Mouse (Mus musculus) spleen, postnatal 14 days (tissue): Measurements from ENCODE around the gene Dpp3.
"Not testable (repeated sequence)": the region's sequence is repeated elsewhere in the genome, so short reads cannot be mapped to it uniquely, and the experiment has no call there.

Experiments used
- DNase-seq, 2 experiments: peaks; one replicate each; pipeline ENCODE4 v3.0.0; 2021 to 2022; ENCODE audit warnings: low spot score in 2 of 2

Gene Dpp3

DNA sequence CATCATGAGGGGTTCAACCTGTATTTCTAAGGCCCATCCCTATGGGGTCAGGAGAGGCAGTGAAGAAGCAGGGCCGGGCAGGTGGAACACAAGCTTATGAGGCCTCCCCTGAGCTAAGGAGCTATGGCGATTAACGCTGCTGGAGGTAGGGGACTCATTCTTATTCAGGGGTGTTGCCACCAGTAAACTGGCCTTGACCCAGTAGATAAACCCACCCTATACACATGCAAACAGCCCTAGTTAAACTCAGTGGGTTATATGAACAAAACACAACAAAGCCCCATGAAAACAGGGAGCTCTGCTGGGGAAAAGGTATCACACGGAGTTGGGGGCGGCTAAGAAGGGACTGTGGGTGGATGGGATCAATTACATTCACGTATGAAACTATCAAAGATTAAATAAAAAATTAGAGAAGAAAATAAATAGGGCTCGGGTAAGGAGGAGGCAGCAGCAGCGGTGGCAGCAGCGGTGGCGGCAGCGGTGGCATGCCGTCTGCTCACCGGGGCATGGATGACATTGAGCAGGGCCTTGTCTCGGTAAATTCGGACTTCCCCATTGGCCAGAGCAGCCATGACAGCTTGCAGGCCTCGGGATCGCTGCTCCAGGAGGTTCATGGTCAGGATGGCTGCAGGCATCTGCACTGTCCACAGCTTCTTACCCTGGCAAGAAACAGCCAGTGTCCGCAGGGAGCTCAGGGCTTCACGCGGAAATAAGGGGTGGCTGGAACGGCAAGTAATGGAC, 31.1 kb downstream of the Dpp3 start:
- DNase-seq = no peak

DNA sequence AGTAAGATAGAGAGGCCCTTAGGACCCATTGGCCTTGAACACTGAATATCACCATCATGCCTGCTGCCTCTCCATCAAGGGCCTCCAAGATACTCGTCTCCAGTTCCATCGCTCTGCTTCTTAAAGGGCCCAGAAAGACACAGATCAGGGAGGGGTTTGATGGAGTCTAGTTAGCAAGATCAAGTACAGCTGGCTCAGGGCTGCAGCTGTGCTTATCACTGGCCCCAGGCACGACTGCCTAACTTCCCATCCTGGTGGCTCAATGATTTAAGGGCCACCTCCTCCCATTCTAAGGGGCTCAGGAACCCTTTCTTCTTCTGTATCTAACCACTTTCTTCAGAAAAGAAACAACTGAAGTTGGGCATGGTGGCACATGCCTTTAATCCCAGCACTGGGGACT, 36.3 kb downstream of the Dpp3 start:
- no peak for DNase-seq

DNA sequence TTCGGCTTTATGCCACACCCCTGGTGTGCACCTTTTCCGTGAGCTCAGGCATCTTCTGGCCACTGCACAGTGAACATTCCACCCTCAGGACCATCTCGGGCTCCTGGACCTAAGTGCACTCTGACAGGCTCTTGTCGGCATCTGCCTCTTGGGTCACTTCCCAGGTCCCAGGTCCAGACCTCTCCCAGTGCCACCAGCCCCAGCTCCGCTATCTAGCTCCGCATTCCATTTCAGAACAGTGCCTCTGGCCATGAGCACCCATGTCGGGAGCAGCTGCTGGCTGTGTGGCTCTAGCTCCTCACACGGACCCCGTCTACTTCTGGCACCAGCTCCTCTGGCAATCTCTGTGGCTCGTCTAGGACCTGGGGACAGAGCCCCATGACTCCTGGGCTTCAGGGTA, 38.3 kb downstream of the Dpp3 start:
- DNase-seq = no peak

DNA sequence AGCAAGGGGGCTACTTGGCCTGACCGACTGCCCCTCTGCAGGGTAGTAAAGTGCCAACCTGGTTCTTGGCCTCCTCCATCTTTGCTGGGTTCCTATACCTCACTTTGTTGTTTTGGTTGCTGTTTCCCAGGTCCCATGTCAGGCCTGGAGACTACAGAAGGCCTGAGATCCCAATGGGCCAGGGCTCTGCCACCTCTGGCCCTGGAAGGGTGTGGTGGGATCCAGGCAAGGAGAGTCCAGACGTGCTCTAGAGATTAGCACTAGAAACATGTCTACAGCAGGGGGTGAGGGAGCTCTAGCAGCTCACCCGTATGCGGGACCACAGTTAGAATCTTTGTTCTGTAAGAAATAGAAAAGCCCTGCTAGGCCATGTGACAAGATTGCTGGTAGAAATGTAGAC, 44.1 kb downstream of the Dpp3 start:
- no peak for DNase-seq

DNA sequence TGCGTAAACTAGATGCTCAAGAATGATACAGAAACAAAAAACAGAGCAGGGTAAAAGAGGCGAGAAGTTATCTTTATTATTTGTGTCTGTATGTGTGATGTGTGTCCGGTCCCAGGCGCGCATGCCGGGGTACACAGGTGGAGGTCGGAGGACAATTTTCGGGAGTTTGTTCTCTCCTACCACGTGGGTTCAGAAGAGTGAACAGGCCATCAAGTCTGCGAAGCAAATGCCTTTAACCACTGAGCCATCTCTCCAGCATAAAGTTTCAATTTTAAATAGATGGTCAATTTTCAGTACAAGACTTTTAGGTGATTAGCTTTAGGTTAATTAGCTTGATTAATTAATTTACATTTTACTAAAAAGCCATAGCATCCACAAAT, 48.8 kb downstream of the Dpp3 start:
- no peak for DNase-seq

DNA sequence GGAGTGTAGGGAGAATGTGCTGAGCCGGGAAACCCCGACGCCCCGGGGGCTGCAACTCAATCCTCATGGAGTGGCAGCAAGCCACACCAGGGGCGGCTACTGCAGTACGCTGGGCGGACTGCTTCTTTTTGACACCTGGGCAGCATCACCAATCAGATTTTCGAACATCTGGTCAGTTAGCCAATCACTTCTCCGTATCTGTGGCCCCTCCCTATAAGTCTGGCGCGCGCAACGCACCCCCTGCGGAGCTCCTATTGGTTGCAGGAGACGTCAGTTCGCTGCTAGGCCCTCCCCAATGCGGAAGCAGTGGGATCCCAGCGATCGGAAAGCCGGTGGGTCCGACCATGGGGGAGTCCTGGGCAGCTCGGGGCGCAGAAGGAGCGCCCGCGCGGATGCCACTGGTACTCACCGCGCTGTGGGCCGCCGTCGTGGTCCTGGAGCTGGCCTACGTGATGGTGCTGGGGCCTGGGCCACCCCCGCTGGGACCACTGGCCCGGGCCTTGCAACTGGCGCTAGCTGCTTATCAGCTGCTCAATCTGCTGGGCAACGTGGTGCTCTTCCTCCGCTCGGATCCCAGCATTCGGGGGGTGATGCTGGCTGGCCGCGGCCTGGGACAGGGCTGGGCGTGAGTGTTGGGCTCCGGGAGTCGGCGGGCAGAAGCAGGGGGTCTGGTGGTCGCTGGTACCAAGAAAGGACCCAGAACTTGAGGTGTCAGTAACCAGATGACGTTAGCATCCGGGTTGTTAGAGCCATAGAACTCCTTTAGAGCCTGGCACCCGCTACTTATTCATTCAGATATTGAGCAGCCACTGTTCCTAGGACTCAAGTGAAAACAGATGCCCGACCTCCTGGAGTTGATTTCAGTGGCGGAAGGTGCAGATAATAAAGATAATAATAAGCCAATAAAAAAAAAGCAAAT, 49.4 kb downstream of the Dpp3 start, which contains the start of gene Zdhhc24:
TSS of gene Zdhhc24 (plus strand) at position 264 of the 919 bp plus-strand sequence.
- DNase-seq = peak; percentile 94 to 95

DNA sequence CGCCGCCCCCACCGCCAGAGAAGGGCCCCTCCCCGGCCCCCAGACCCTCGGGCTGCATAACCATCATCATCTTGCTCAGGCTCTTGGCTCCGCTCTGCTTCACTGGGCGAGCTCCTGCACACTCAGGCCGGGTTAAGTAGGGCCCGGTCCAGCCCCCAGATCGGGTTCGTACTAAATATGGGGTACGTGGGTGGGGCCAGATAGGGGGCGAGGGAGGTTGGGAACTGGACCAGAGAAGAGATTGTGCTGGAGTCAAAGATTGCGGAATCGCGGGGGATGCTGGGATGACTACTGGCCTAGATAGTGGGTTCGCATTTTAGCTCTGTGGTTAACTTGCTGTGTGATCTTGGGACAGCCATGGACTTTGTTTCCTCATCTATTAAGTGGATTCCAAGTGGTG, 50.3 kb downstream of the Dpp3 start, which contains the start of gene Actn3:
TSS of gene Actn3 (minus strand) at position 125 of the 400 bp plus-strand sequence.
- no peak for DNase-seq

DNA sequence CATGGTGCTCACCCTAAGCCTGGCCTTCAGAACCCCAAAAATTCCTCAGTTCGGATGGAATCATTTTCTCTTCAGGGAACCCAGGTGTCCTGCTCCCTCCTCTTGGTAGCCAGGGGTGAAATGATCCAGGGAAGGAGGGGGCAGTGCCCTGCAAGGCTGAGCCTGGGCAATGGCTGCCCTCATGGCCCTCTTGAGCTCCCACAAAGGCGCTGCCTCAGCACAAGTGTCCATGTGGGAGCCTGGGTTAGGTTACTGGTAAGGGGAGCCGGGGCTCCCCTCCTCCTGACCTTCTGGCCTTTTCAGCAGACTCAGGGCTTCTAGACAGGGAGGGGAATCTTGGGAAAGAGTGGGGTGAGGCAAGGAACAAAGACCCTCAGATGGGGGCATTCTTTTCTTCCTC, 51.3 kb downstream of the Dpp3 start:
- no peak for DNase-seq

DNA sequence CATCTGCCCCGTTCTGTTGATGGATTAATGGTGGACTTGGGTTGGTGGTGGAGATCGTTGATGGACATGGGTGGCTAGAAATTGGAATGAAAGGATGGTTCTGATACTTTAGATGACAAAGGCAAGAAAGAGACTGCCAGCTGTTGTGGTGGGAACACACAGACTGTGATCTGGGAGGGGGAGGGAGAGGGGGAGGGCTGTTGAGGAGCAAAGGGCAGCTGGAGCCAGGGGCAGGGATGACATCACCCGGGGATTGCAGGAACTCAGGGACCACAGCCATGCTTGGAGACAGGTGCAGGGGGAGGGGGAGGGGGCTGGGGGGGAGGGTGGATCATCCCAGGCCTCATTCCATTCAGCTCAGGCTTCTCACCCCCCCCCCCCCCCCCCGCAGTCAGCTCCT, 51.8 kb downstream of the Dpp3 start:
- no peak for DNase-seq

DNA sequence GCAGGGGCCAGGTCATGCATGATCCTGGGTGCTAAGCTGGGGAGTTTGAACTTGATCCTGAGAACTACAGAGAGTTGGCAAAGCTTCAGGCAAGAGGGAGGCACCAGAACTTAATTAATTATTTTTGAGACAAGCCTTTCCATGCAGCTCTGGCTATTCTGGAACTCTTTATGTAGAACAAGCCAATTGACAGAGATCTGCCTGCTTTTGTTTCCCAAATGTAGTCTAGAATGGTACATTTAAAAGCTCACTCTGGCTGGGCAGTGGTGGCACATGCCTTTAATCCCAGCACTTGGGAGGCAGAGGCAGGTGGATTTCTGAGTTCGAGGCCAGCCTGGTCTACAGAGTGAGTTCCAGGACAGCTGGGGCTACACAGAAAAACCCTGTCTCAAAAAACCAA, 53.5 kb downstream of the Dpp3 start:
- not testable (repeated sequence) for DNase-seq

DNA sequence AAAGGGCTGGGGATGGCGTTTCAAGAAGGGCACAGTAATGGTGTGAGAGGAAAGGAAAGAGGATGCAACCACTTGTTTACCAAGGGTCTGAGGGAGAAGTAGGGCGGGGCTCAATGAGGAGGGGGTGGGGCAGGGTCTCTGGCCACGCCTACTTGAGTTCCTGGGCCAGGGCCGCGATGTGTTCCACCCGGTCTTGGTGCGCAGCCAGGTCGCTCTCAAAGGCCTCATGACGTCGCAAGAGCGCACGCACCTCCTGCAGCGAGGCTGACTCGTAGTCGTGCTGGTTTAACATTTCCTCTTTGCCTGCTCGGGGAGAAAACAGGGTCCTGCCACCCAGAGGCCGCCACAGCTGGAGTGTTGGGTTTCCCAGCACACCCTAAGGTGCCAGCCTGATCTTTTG, 62.9 kb downstream of the Dpp3 start:
- no peak for DNase-seq

DNA sequence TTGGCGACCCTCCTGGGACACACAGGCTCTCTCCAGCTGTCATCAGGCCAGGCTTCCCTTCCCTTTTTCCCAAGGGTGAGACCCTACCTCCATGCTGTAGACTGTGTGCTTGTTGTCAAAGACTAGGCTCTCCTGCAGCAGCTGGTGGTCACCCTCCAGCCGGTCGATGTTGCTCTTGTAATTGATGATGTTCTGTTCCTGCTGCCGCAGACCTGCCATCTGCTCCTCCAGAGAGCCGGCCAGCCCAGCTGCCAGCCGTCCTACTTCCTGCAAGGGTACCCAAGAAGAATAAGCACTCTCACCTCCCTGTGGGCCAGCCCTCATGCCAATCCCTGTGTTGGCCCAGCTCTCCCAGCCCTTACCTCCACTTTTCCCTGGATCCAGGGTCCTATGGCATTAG, 65.0 kb downstream of the Dpp3 start:
- DNase-seq = no peak

DNA sequence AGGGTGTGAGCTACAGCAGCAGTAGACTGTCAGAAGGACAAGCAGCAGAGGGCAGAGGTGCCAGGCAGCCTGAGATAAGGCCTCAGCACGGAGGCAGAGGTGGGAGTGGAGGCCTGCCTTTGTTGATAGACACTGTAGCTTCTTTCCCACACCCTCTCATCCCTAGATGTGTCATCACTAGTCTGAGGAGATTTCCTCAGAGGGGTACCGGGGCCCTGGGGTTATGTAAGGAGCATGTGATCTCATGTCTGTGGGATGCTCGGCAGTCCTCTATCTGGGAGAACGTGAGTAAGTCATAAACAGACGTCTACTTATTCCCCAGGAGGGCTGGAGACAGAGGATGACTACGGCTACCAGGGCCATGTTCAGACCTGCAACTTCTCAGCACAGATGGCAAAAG, 69.0 kb downstream of the Dpp3 start:
- DNase-seq = peak; percentile 50 to 58
